Mouse (Mus musculus) brain, adult 10 weeks (tissue): Measurements from ENCODE around the gene Gm17268. TPM values are rescaled to one million over a fixed set of nuclear protein-coding genes. Genes with fewer than 3 reads are reported as not detected.

ENCODE experiments used
- polyA plus RNA-seq: library from polyadenylated mRNA; stranded (reverse); fragments of 350-450 nt; fragmentation: Illumina TruSeq; extraction: RNeasy Lipid Tissue Mini Kit (QIAGEN cat#74804); gene quantifications from one replicate; pipeline ENCODE4 v1.2.3, GENCODE M21; 2015; ENCODE audit warnings: low read depth, low replicate concordance

Gm17268 gene
- polyA plus RNA-seq = not detected

DNA sequence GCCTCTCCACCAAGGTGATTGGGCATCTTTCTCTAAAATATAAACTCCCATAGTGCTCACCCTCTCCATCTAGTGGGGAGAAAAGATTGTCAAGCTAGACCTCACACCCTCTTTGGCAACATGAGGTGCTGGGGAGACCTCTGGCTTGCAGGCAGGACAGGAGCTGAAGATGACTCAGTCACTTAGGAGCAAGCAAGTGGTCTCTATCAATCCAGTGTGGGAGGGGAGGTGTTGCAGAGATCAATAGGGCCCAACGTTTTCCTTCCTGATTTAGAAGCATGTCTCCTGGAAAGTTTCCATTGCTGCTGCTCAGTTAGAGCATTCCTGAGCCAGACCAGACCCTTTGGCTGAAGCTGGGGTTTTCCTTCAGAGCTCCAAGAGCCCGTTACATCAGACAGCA lies at the start of gene Gm17268:
Gene Gm17268, minus strand, starts transcription at position 28 of the 400 bp plus-strand sequence.

DNA sequence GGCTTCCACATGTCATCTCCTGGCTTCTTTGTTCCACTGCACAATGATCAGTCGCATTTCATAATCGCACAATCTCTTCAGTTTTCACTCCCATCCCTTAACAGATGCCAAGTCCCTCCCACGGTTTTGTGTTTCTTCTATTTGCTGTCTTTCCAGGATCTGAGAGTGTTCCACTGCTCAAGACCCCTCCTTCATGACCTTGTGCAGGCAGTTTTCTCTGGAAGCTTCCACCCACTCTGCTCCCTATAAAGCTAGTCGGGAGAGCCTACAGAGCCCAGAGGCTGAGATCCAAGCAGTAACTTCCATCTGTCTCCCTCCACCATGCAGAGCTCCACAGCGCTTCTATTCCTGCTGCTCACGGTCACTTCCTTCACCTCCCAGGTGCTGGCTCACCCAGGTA lies 19.3 kb upstream of the Gm17268 start, which contains the start of gene Ccl11:
Gene Ccl11, plus strand, starts transcription at position 178 of the 400 bp plus-strand sequence.

DNA sequence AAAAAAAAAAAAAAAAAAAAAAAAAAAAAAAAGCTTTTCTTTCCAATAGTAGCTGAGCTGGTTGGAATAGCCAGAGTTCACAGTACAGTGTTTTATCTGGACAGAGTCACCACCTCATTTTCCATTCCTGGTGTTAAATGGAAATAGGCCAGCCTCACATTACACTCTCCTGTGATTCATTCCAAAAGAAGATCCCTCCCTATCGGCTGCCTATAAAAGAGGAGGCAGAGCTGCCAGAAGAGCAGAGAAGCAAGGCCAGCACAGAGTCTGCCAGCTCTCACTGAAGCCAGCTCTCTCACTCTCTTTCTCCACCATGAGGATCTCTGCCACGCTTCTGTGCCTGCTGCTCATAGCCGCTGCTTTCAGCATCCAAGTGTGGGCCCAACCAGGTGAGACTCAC lies 7.1 kb upstream of the Gm17268 start, which contains the start of gene Ccl7:
Gene Ccl7, plus strand, starts transcription at position 242 of the 400 bp plus-strand sequence.

DNA sequence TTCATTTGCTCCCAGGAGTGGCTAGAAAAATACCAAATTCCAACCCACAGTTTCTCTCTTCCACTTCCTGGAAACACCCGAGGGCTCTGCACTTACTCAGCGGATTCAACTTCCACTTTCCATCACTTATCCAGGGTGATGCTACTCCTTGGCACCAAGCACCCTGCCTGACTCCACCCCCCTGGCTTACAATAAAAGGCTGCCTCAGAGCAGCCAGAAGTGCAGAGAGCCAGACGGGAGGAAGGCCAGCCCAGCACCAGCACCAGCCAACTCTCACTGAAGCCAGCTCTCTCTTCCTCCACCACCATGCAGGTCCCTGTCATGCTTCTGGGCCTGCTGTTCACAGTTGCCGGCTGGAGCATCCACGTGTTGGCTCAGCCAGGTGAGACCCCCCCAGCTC lies 3.0 kb downstream of the Gm17268 start, which contains the start of gene Ccl2:
Gene Ccl2, plus strand, starts transcription at position 216 of the 400 bp plus-strand sequence.

Other genes starting within 250 kb of the Gm17268 start
- gene 5530401A14Rik, start 177.9 kb downstream of the Gm17268 start, polyA plus RNA-seq = not detected
- 39.0 TPM for gene Asic2, start 70.1 kb downstream of the Gm17268 start, polyA plus RNA-seq
- gene Ccl2, start 3.0 kb downstream of the Gm17268 start, polyA plus RNA-seq = 1.5 TPM
- gene Ccl7, start 7.2 kb upstream of the Gm17268 start, polyA plus RNA-seq = not detected
- not detected for gene Ccl11, start 19.3 kb upstream of the Gm17268 start, polyA plus RNA-seq
- gene Ccl12, start 63.3 kb upstream of the Gm17268 start, polyA plus RNA-seq = 1.9 TPM
- not detected for gene Ccl8, start 76.6 kb upstream of the Gm17268 start, polyA plus RNA-seq